Mouse (Mus musculus): Measurements from ENCODE around the gene Tor2a.

GRCm38 (mm10) chr2:32728463-32728862 lies 28.6 kb upstream of the Tor2a start:
- TF ChIP-seq CTCF (conservative IDR thresholded peaks at IDR 0.05; ENCODE audit: insufficient read depth, insufficient read length, low read depth, low read length), result no peak
- no peak for TF ChIP-seq POLR2A (IDR thresholded peaks at IDR 0.05; ENCODE audit: low read depth, low read length)
